Mouse (Mus musculus) olfactory bulb, adult 2 months (tissue): ENCODE measurements around the gene Usp43. TPM values are rescaled to one million over a fixed set of nuclear protein-coding genes. Genes with fewer than 3 reads are reported as not detected.

ENCODE experiments used
- H3K27ac ChIP-seq: fragments of 200-500 bp; 2 replicates; pipeline ENCODE4 v1.5.1; 2012; ENCODE audit warnings: low read depth, low read length; ENCODE audit not compliant: insufficient read depth
- H3K4me1 ChIP-seq: fragments of 200-500 bp; 2 replicates; pipeline ENCODE4 v1.6.1; 2012; ENCODE audit warnings: low read length; ENCODE audit not compliant: control insufficient read depth, insufficient read depth
- H3K4me3 ChIP-seq: fragments of 200-500 bp; 2 replicates; pipeline ENCODE4 v1.5.1; 2012; ENCODE audit warnings: mild to moderate bottlenecking, low read depth, low read length, moderate library complexity; ENCODE audit not compliant: insufficient read depth
- CTCF ChIP-seq: fragments of 200-500 bp; IDR thresholded peaks from 2 replicates; pipeline ENCODE4 v1.5.1; 2012; ENCODE audit warnings: low read depth, mild to moderate bottlenecking, low read length, moderate library complexity; ENCODE audit not compliant: insufficient read depth
- POLR2A ChIP-seq: fragments of 200-500 bp; IDR thresholded peaks from 2 replicates; pipeline ENCODE4 v1.6.1; 2012; ENCODE audit warnings: mild to moderate bottlenecking, low read depth, low read length, moderate library complexity; ENCODE audit not compliant: insufficient read depth
- WGBS: fragments of 180-500 bp; shearing (Covaris S2); methylation state at CpG from one replicate; pipeline ENCODE4 v1.1.7; 2018; 5-methylcytosine and 5-hydroxymethylcytosine counted together
- polyA plus RNA-seq: library from polyadenylated mRNA; stranded (reverse); fragments of >200 nt; gene quantifications from 2 replicates; pipeline ENCODE4 v1.2.4, GENCODE M21; 2012; ENCODE audit warnings: low replicate concordance; ENCODE audit not compliant: missing spikeins, insufficient read depth, insufficient read length

The Usp43 gene
- polyA plus RNA-seq, 1 experiment, result not detected

GRCm38 (mm10) chr11:67829530-67829929, 92.4 kb downstream of the Usp43 start:
- H3K4me3 ChIP-seq, result no peak overlapping the region
- H3K27ac ChIP-seq, result no peak overlapping the region
- no peaks in the 10 kb centered on the region for H3K4me1 ChIP-seq
- TF ChIP-seq CTCF, result no peak
- TF ChIP-seq POLR2A, result no peak
- WGBS, result 81% methylated on average over 6 of the region's 6 CpGs

- Histone ChIP-seq H3K4me1 (no peaks in the 10 kb centered on the region), H3K27ac (no peak overlapping the region), H3K4me3 (no peak overlapping the region)
- TF ChIP-seq POLR2A (no peak), CTCF (no peak)
- 28% methylated on average over 12 of the region's 12 CpGs for WGBS
Observed at GRCm38 (mm10) chr11:67828360-67829059, 93.4 kb downstream of the Usp43 start.

GRCm38 (mm10) chr11:67821560-67821959, 100.4 kb downstream of the Usp43 start:
- no peak for TF ChIP-seq POLR2A
- no peak for TF ChIP-seq CTCF
- Histone ChIP-seq H3K4me1 (0 out of 2 replicates have a peak, but pooled peaks cover 2% of the 10 kb centered on the region), H3K27ac (no peak overlapping the region), H3K4me3 (no peak overlapping the region)
- WGBS, result 89% methylated on average over 6 of the region's 6 CpGs

GRCm38 (mm10) chr11:67820221-67820620, 101.7 kb downstream of the Usp43 start:
- TF ChIP-seq POLR2A (no peak), CTCF (peak; percentile 49; the same call in 1 of the 2 replicates)
- Histone ChIP-seq H3K4me3 (no peak overlapping the region), H3K4me1 (0 out of 2 replicates have a peak, but pooled peaks cover 2% of the 10 kb centered on the region), H3K27ac (no peak overlapping the region)
- 33% methylated on average over 4 of the region's 4 CpGs for WGBS

- no peak overlapping the region for H3K4me3 ChIP-seq
- TF ChIP-seq POLR2A (no peak), CTCF (no peak)
- H3K4me1 ChIP-seq, result 0 out of 2 replicates have a peak, but pooled peaks cover 2% of the 10 kb centered on the region
- H3K27ac ChIP-seq, result no peak overlapping the region
- 7% methylated on average over 5 of the region's 5 CpGs for whole genome bisulfite sequencing
Observed at GRCm38 (mm10) chr11:67819604-67820003, 102.3 kb downstream of the Usp43 start.

- no peak overlapping the region for H3K4me3 ChIP-seq
- no peak overlapping the region for H3K27ac ChIP-seq
- WGBS, result 79% methylated on average over 6 of the region's 6 CpGs
- H3K4me1 ChIP-seq, result no peaks in the 10 kb centered on the region
- TF ChIP-seq CTCF (no peak), POLR2A (no peak)
Observed at GRCm38 (mm10) chr11:67811535-67811934, 110.4 kb downstream of the Usp43 start.

GRCm38 (mm10) chr11:67808051-67808450, 113.9 kb downstream of the Usp43 start:
- TF ChIP-seq CTCF (no peak), POLR2A (no peak)
- Histone ChIP-seq H3K4me1 (no peaks in the 10 kb centered on the region), H3K27ac (no peak overlapping the region), H3K4me3 (no peak overlapping the region)
- WGBS, result 79% methylated on average over 5 of the region's 5 CpGs

GRCm38 (mm10) chr11:67806832-67807597, 114.9 kb downstream of the Usp43 start:
- WGBS, result 83% methylated on average over 11 of the region's 11 CpGs
- H3K4me1 ChIP-seq, result no peaks in the 10 kb centered on the region
- TF ChIP-seq CTCF (no peak), POLR2A (no peak)
- H3K4me3 ChIP-seq, result no peak overlapping the region
- H3K27ac ChIP-seq, result no peak overlapping the region

GRCm38 (mm10) chr11:67805538-67805937, 116.4 kb downstream of the Usp43 start:
- WGBS, result 100% methylated on average over 1 of the region's 1 CpGs
- H3K27ac ChIP-seq, result no peak overlapping the region

More at GRCm38 (mm10) chr11:67805538-67805937, 116.4 kb downstream of the Usp43 start:
- Histone ChIP-seq H3K4me3 (no peak overlapping the region), H3K4me1 (no peaks in the 10 kb centered on the region)
- no peak for TF ChIP-seq CTCF

Other genes starting within 250 kb of the Usp43 start
- gene Rcvrn, start 226.8 kb downstream of the Usp43 start, polyA plus RNA-seq, result not detected in 2 replicates
- gene Glp2r, start 151.0 kb downstream of the Usp43 start, polyA plus RNA-seq, result not detected in 2 replicates
- gene Gsg1l2, start 147.5 kb downstream of the Usp43 start, polyA plus RNA-seq, result not detected in 2 replicates
- gene Dhrs7c, start 124.0 kb downstream of the Usp43 start, polyA plus RNA-seq, result not detected in 2 replicates
- gene Cfap52, start 43.5 kb upstream of the Usp43 start, polyA plus RNA-seq, result not detected in 2 replicates
- not detected in 2 replicates for gene Stx8, start 44.0 kb upstream of the Usp43 start, polyA plus RNA-seq